Mouse (Mus musculus) midbrain, embryonic 10.5 days (tissue): ENCODE measurements around the gene Nkpd1. TPM values are rescaled to one million over a fixed set of nuclear protein-coding genes. Genes with fewer than 3 reads are reported as not detected.

Experiments used
- DNase-seq: peaks from one replicate; pipeline ENCODE4 v3.0.0-alpha.2; 2017; ENCODE audit warnings: low spot score
- H3K27ac ChIP-seq: fragments of 300-500 bp; sonication (generic); replicated peaks from 2 replicates; pipeline ENCODE4 v1.5.1; 2016; ENCODE audit warnings: mild to moderate bottlenecking
- H3K27me3 ChIP-seq: fragments of 300-500 bp; sonication (generic); 2 replicates; pipeline ENCODE4 v1.6.1; 2016; ENCODE audit warnings: low read depth, mild to moderate bottlenecking; ENCODE audit not compliant: poor library complexity, severe bottlenecking
- H3K36me3 ChIP-seq: fragments of 300-500 bp; sonication (generic); 2 replicates; pipeline ENCODE4 v1.6.1; 2016; ENCODE audit warnings: mild to moderate bottlenecking, moderate library complexity
- H3K4me1 ChIP-seq: fragments of 300-500 bp; sonication (generic); 2 replicates; pipeline ENCODE4 v1.6.1; 2016
- H3K4me3 ChIP-seq: fragments of 300-500 bp; sonication (generic); 2 replicates; pipeline ENCODE4 v1.5.1; 2016; ENCODE audit warnings: mild to moderate bottlenecking, moderate library complexity
- H3K9me3 ChIP-seq: fragments of 300-500 bp; sonication (generic); replicated peaks from 2 replicates; pipeline ENCODE4 v1.6.1; 2016; ENCODE audit warnings: mild to moderate bottlenecking
- WGBS: fragments of 180-500 bp; shearing (Covaris S2); methylation state at CpG from one replicate; pipeline ENCODE4 v1.1.7; 2016; 5-methylcytosine and 5-hydroxymethylcytosine counted together
- polyA plus RNA-seq: library from polyadenylated mRNA; unstranded; fragments of >200 nt; fragmentation: Nextera tagmentation; extraction: Ambion mirVana; gene quantifications from 2 replicates; pipeline ENCODE4 v1.2.1, GENCODE M21; 2016

The Nkpd1 gene
- polyA plus RNA-seq, 1 experiment from 2014 or later: 0.06 TPM

DNA sequence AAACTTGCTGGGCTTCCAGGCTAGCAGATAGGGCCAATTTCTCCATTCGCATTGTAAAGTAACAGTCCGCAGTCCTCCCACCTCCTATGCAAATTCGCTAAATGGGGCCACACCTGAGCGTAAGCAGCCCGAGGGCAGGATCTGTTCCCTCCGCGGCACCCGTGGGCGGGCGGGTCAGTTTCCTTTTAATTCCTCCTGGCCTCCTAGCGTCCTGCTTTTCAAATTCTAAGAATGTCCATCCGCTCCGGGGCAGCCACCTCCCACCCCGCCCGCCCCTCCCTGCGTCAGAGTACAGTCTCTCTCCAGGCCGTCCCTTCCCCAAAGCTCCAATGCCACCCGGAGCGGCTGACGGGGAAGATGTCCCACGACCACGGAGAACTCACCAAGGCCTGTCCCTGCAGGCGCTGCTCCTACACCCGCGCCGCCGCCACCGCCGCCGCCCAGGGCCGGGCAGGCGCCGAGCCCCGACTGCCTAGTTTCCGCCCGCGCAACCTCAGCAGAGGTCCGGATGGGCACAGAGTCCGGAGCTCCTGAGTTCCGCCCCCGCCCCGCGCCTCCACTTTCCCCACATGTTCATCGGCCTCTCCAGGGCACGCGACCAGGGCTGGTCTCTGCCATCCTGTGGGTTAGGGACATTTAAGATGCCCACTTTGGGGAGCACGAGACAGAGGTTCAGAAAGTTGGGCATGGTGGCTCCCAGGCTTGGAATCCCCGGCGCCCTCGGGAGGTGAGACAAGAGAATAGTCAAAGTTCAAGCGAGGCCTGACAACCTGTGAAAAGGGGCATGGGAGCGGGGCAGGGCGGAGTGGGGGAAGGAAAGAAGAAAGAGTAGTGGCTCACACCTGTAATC, 55.5 kb downstream of the Nkpd1 start:
- Histone ChIP-seq H3K4me1 (peaks cover 37% of the 10 kb centered on the region), H3K4me3 (peak overlapping the region; percentile 82), H3K27ac (peak overlapping the region; percentile 87), H3K36me3 (peaks cover 32% of the 10 kb centered on the region), H3K27me3 (peaks cover 42% of the 10 kb centered on the region), H3K9me3 (no peaks in the 10 kb centered on the region)
- peak; percentile 89 for DNase-seq
- WGBS: under 1% methylated on average over 53 of the region's 53 CpGs

DNA sequence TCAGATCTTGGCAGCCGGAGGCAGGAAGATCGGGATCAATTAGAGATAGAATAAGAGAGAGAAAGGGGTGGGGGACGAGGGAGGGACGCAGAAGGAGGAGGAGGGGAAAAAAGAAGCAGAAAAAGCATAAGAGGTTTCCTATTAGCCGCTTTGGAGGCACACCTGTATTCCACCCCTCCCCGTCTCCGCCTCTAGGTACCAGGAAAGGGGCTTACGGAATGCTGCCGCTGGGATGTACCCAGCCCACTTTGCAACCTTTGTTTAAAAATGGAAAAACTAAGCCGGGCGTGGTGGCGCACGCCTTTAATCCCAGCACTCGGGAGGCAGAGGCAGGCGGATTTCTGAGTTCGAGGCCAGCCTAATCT, 56.1 kb downstream of the Nkpd1 start:
- Histone ChIP-seq H3K27me3 (peaks cover 48% of the 10 kb centered on the region), H3K27ac (peak overlapping the region; percentile 87)
- WGBS: 29% methylated on average over 16 of the region's 16 CpGs

More for the DNA sequence above, 56.1 kb downstream of the Nkpd1 start:
- H3K9me3 ChIP-seq: no peaks in the 10 kb centered on the region
- peaks cover 26% of the 10 kb centered on the region for H3K36me3 ChIP-seq
- H3K4me3 ChIP-seq: peak overlapping the region; percentile 82
- no peak for DNase-seq
- H3K4me1 ChIP-seq: peaks cover 37% of the 10 kb centered on the region

Other genes starting within 250 kb of the Nkpd1 start
- gene Vasp, start 246.0 kb upstream of the Nkpd1 start, polyA plus RNA-seq: 49.3 and 52.7 TPM in 2 replicates
- gene Ppm1n, start 237.8 kb upstream of the Nkpd1 start, polyA plus RNA-seq: 0.36 and 0.39 TPM in 2 replicates
- gene Rtn2, start 235.2 kb upstream of the Nkpd1 start, polyA plus RNA-seq: 41.9 and 48.6 TPM in 2 replicates
- gene Fosb, start 207.8 kb upstream of the Nkpd1 start, polyA plus RNA-seq: 0.02 TPM in 1 of 2 replicates, not detected in the other
- gene Ercc1, start 173.1 kb upstream of the Nkpd1 start, polyA plus RNA-seq: 117 and 118 TPM in 2 replicates
- 23.2 and 24.7 TPM in 2 replicates for gene Cd3eap, start 158.4 kb upstream of the Nkpd1 start, polyA plus RNA-seq
- gene Ppp1r13l, start 158.1 kb upstream of the Nkpd1 start, polyA plus RNA-seq: 4.9 and 6.0 TPM in 2 replicates
- gene Ercc2, start 135.8 kb upstream of the Nkpd1 start, polyA plus RNA-seq: 27.7 and 31.8 TPM in 2 replicates
- gene Klc3, start 113.7 kb upstream of the Nkpd1 start, polyA plus RNA-seq: 2.3 and 3.0 TPM in 2 replicates
- not detected in 2 replicates for gene Ckm, start 113.1 kb upstream of the Nkpd1 start, polyA plus RNA-seq
- gene Mark4, start 59.0 kb upstream of the Nkpd1 start, polyA plus RNA-seq: 8.0 and 8.4 TPM in 2 replicates
- gene Exoc3l2, start 54.5 kb upstream of the Nkpd1 start, polyA plus RNA-seq: 0.75 and 0.81 TPM in 2 replicates
- 2.3 and 2.4 TPM in 2 replicates for gene Bloc1s3, start 9.5 kb upstream of the Nkpd1 start, polyA plus RNA-seq
- gene Trappc6a, start 9.4 kb upstream of the Nkpd1 start, polyA plus RNA-seq: 65.2 and 68.2 TPM in 2 replicates
- 20.3 and 20.5 TPM in 2 replicates for gene Ppp1r37, start 45.2 kb downstream of the Nkpd1 start, polyA plus RNA-seq
- gene Zfp296, start 59.4 kb downstream of the Nkpd1 start, polyA plus RNA-seq: 0.10 and 0.22 TPM in 2 replicates
- 177 TPM in 2 replicates for gene Gemin7, start 59.8 kb downstream of the Nkpd1 start, polyA plus RNA-seq
- gene Clasrp, start 86.6 kb downstream of the Nkpd1 start, polyA plus RNA-seq: 51.8 and 61.1 TPM in 2 replicates
- gene Relb, start 111.6 kb downstream of the Nkpd1 start, polyA plus RNA-seq: 3.8 and 4.7 TPM in 2 replicates
- 82.3 and 88.4 TPM in 2 replicates for gene Clptm1, start 147.2 kb downstream of the Nkpd1 start, polyA plus RNA-seq
- 0.22 and 0.26 TPM in 2 replicates for gene Apoc2, start 160.1 kb downstream of the Nkpd1 start, polyA plus RNA-seq
- not detected in 2 replicates for gene Gm44805, start 163.6 kb downstream of the Nkpd1 start, polyA plus RNA-seq
- gene Apoc4, start 163.6 kb downstream of the Nkpd1 start, polyA plus RNA-seq: not detected in 2 replicates
- 1.7 and 1.9 TPM in 2 replicates for gene Apoc1, start 174.8 kb downstream of the Nkpd1 start, polyA plus RNA-seq
- gene Apoe, start 181.3 kb downstream of the Nkpd1 start, polyA plus RNA-seq: 166 and 199 TPM in 2 replicates
- gene Tomm40, start 197.6 kb downstream of the Nkpd1 start, polyA plus RNA-seq: 189 and 210 TPM in 2 replicates
- 76.4 and 88.7 TPM in 2 replicates for gene Nectin2, start 232.6 kb downstream of the Nkpd1 start, polyA plus RNA-seq